11 mouse cellular contexts compared by ENCODE assay signal in genomic region chr16:4032341-4032748, GRCm38 (mm10). TPM values are rescaled to one million over a fixed set of nuclear protein-coding genes. Genes with fewer than 3 reads are reported as not detected.
DNase-seq lines count a peak whose midpoint lies in the region; ATAC-seq and TF ChIP-seq lines count a peak whose summit lies in the region.
"Had no signal": no experiment of that assay in that cellular context is flagged by ENCODE, and none has a peak within 500 bp of the region (broad histone marks: within the 10 kb centered on the region; RNA-seq: fewer than 3 reads in every experiment).

No protein-coding gene starts in this region.

- no peak for TF ChIP-seq CTCF in liver, embryonic 14.5 days (IDR thresholded peaks at IDR 0.05; ENCODE audit: low read depth)

- peaks cover 13 to 19% of the 10 kb centered on the region in 2 experiments for H3K4me1 ChIP-seq in liver, embryonic 14.5 days (replicated peaks; ENCODE audit: control insufficient read depth in 2 of 2, insufficient read depth in 2 of 2, low read length in 1 of 2)
- H3K4me1 ChIP-seq: midbrain, embryonic 15.5 days had no signal

- WGBS in liver, embryonic 14.5 days (ENCODE audit: insufficient replicate concordance) = 20% methylated on average over 6 of the region's 6 CpGs

- H3K36me3 ChIP-seq in liver, embryonic 14.5 days (replicated peaks; ENCODE audit: control insufficient read depth, insufficient read depth, low read depth) = peaks cover under 1% of the 10 kb centered on the region

- DNase-seq in A20 (ENCODE audit: low read depth, low spot score) = peak; percentile 59
- peak; percentile 21 for DNase-seq in ES-CJ7 (ENCODE audit: low read depth, low spot score)
- DNase-seq in c-Kit-positive CD71-positive TER-119-negative erythroid progenitor cells, embryonic 14.5 days (ENCODE audit: low read depth) = peak; percentile 40
- DNase-seq in liver, embryonic 14.5 days (ENCODE audit: low read depth in 3 of 3, low spot score in 3 of 3) = peak in 2 of 3 experiments; percentile 11 to 23
- DNase-seq in cerebellum, postnatal 36 days = no peak
- DNase-seq in cerebellum, adult 11 months = no peak
- DNase-seq in thymus, postnatal 4 days = no peak

- no peak overlapping the region for H3K9ac ChIP-seq in liver, embryonic 14.5 days (replicated peaks)
- H3K9ac ChIP-seq: midbrain, embryonic 15.5 days had no signal

- no peak overlapping the region for H3K4me2 ChIP-seq in liver, embryonic 14.5 days (ENCODE audit: low read depth)
- H3K4me2 ChIP-seq: midbrain, embryonic 15.5 days had no signal

- H3K9me3 ChIP-seq in liver, embryonic 14.5 days (ENCODE audit: control insufficient read depth, low read length) = no peaks in the 10 kb centered on the region
- H3K9me3 ChIP-seq: midbrain, embryonic 15.5 days had no signal

- no peak overlapping the region for H3K4me3 ChIP-seq in liver, embryonic 14.5 days (ENCODE audit: insufficient read depth in 1 of 2, low read depth in 2 of 2, low read length in 2 of 2)
- H3K4me3 ChIP-seq: embryonic facial prominence, embryonic 10.5 days; midbrain, embryonic 15.5 days had no signal

- peak; percentile 46; the same call in 1 of the 2 replicates for ATAC-seq in liver, embryonic 14.5 days (ENCODE audit: insufficient read depth)
- no peak for ATAC-seq in cerebellum, adult (ENCODE audit: insufficient number of reproducible peaks, low FRiP score, low TSS enrichment)
- ATAC-seq: lung, postnatal 0 days; midbrain, embryonic 15.5 days had no signal

- no peak for TF ChIP-seq EP300 in liver, embryonic 14.5 days (IDR thresholded peaks at IDR 0.05; ENCODE audit: low read depth)

- no peak overlapping the region for H3K27ac ChIP-seq in liver, embryonic 14.5 days
- H3K27ac ChIP-seq: embryonic facial prominence, embryonic 10.5 days; midbrain, embryonic 15.5 days had no signal

- H3K27me3 ChIP-seq in liver, embryonic 14.5 days (ENCODE audit: control insufficient read depth, insufficient read depth, low read length) = no peaks in the 10 kb centered on the region
- H3K27me3 ChIP-seq: midbrain, embryonic 15.5 days had no signal

RNA-seq across cellular contexts. Expression of gene Dnase1, which starts 4.4 kb away (rescaled TPM):
- polyA plus RNA-seq in liver, embryonic 14.5 days (2012; rRNA removed) = not detected in 2 replicates
- 0.76 and 0.86 TPM in 2 replicates for polyA plus RNA-seq in liver, embryonic 14.5 days (2014; fragmentation: Nextera tagmentation; extraction: Ambion mirVana)

RNA-seq across cellular contexts. Expression of gene Slx4, which starts 28.8 kb away (rescaled TPM):
- 13.1 and 15.0 TPM in 2 replicates for polyA plus RNA-seq in liver, embryonic 14.5 days (2012; rRNA removed)
- polyA plus RNA-seq in liver, embryonic 14.5 days (2014; fragmentation: Nextera tagmentation; extraction: Ambion mirVana) = 7.6 and 11.1 TPM in 2 replicates

RNA-seq across cellular contexts. Expression of gene Trap1, which starts 45.3 kb away (rescaled TPM):
- 55.3 and 65.9 TPM in 2 replicates for polyA plus RNA-seq in liver, embryonic 14.5 days (2012; rRNA removed)
- polyA plus RNA-seq in liver, embryonic 14.5 days (2014; fragmentation: Nextera tagmentation; extraction: Ambion mirVana) = 78.5 and 87.4 TPM in 2 replicates

RNA-seq across cellular contexts. Expression of gene Nlrc3, which starts 55.9 kb away (rescaled TPM):
- 0.32 and 0.33 TPM in 2 replicates for polyA plus RNA-seq in liver, embryonic 14.5 days (2012; rRNA removed)
- 0.05 and 0.09 TPM in 2 replicates for polyA plus RNA-seq in liver, embryonic 14.5 days (2014; fragmentation: Nextera tagmentation; extraction: Ambion mirVana)

Comparison
In these comparisons a context has a peak if more than half of its experiments do, and no peak if none do; other contexts are left out.
1. DNase-seq: peak in A20 (single experiment), ES-CJ7 (single experiment), c-Kit-positive CD71-positive TER-119-negative erythroid progenitor cells, embryonic 14.5 days (single experiment) and liver, embryonic 14.5 days (2 of 3); none in cerebellum, postnatal 36 days (0 of 2), cerebellum, adult 11 months (single experiment) and thymus, postnatal 4 days (single experiment).